Mouse (Mus musculus) inflammation-experienced regulatory T-cells, adult 6 months (primary cell): ENCODE results near the gene Sptb. TPM values are rescaled to one million over a fixed set of nuclear protein-coding genes. Genes with fewer than 3 reads are reported as not detected.

Experiments used
- ATAC-seq: one replicate; pipeline ENCODE4 v1.8.0; 2017
- polyA plus RNA-seq, 3 experiments: library from polyadenylated mRNA; unstranded; fragments of 100-300 nt; shearing (Covaris generic); gene quantifications; one replicate each; pipeline ENCODE4 v1.2.1; 2017

The Sptb gene
- polyA plus RNA-seq, 3 experiments from 2014 or later = 0.10 to 1.1 (median 0.95) TPM

GRCm38 (mm10) chr12:76572261-76573251, 137.8 kb downstream of the Sptb start:
- no peak for ATAC-seq

DNA sequence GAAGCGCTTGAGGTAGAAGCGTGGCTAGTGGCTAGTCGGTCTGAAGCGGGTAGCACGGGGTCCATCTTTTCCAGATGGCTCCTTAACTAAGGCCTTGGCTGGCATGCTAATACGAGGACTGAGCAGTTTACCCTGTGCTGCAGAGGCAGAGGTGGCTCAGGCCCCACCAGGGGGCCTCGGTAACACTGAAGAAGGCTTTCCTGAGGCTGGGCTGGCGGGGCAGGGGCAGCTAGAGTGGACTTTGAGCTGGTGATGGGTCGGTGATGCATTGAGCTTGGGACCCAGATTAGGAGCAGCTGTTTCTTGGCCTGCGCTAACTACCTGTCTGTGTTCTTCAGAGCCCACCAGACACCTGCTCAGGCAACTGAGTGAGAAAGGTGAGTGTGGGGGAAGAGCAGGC, 139.1 kb downstream of the Sptb start:
- no peak for ATAC-seq

DNA sequence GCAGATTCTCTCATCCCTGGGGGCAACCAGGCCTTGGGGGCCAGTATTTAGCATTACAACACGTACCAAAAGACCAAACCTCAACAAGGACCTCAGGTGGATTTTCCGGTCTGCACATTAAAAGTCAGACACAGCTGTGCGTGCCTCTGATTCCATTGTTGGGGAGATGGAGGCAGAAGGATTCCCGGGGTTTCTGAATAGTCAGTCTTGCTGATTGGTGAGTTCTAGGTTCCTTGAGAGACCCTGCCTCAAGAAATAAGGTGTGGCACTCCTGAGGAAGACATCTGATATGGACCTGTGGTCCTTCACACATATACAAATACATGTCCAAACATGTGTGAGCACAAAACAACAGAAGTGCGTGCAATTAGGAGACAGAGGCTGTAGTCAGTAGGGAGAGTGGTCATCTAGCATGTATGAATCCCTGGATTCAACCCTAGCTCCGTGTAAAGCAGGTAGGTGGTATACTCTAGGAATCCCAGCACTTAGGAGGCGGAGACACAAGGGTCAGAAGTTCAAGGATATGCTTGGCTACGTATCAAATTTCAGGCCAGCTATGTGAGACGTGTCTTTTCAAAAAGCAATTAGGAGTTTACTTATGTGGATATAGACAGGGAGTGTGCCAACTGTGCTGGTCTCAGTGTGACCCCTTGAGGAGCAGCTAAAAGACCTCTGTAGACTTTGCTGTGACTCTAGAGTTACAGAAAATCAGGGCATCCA, 140.0 kb downstream of the Sptb start:
- no peak for ATAC-seq

DNA sequence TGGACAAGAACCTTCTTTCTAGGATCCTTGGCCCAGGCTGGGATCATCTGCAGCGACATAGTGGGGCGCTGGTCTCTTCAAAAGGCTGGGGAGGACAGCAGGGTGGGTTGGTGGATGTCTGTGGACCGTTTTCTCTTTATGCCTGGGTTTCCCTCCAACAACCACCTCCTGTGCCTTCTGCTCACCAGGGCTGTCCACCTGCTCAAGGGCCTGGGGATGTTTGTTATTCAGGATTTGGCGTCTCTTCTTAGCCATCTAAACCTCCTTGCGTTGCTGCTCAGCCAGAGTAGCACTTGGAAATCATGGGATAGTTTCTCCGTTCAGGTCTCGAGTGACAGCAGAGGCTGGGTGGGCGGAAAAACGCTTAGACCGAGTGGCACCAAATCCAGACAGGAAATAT, 144.1 kb downstream of the Sptb start:
- ATAC-seq = no peak

DNA sequence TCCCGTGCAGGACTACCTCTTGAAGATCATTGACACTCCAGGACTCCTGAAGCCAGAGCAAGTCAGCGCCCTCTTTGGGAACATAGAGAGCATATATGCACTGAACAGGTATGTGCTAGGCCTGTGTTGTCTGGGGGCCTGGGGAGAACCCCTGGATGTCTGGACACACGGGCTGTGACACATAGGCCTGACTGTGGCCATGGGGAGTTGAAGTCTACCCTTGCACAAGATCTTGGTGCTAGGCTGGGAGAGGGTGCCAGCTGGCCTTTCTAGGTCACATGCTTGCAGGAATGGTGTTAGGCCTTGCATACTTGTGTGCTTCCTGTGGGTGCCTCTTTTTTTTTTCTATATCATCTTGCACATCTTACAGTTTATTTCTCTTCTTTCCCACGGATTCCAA, 148.2 kb downstream of the Sptb start:
- ATAC-seq = no peak

GRCm38 (mm10) chr12:76558206-76558605, 152.1 kb downstream of the Sptb start:
- ATAC-seq = no peak

- ATAC-seq = no peak
Measured at GRCm38 (mm10) chr12:76556745-76557389, 153.5 kb downstream of the Sptb start.

- ATAC-seq = no peak
Measured at GRCm38 (mm10) chr12:76556187-76556586, 154.2 kb downstream of the Sptb start.

DNA sequence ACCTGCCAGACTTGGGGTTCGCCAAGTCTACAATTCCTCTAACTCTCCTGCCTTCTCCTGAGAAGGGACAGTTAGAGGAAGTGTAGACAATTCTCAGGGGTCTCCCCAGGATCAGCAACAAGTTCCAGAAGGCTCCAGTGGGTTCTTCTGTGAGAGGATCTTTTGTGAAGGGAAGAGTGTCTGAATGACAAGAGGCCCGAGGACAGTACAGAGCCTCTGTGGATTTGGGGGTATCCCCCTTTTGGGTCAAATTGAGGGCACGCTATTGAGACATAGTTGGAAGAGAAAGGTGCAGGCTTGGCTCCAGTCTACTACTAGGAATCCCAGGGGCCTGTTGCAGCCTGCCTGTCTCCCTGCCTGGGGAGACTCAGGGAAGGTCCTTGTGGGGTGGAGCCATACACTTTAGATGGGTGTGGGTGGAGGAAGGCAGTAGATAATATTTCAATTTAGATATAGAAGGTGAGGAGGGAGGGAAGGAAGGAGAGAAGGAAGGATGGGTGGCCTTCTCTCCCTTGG, 155.4 kb downstream of the Sptb start:
- no peak for ATAC-seq

DNA sequence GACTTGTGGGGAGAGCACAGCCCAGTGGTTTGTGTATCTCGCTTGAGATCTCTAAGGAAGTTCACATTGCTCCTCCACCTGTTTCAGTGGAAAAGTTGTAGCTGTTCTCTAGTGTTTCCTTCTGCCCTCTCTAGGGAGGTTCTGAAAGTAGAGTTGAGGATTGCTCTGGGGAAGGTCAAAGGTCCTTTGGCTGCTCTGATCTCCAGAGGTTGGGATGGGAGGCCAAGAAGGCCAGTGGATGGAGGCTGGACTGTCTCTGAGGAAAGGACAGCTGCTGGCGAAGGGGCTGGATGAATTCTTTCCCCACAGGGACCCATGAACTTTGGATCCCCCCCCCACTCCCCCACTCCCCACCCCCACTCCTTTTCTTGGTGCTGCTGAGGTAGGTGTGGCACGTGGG, 156.0 kb downstream of the Sptb start:
- no peak for ATAC-seq

DNA sequence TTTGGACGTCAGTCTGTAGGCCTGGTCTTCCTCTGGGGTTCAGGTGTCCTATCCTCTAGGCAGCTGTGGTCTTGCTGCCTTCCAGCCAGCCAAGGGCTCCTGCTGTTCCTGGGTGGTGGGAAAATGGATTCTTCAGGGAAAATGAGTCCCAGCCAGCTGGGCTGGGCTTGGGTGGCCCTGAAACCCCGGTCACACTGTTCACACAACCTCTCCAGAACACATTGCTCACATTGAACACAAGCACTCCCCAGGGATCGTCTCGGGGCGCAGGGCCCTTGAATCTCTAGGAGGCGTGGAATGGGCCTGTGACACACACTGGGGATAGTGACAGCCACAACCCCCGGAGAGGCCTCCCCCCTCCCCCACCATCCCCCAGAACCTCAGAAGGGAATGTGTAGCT, 156.4 kb downstream of the Sptb start:
- no peak for ATAC-seq

- no peak for ATAC-seq
Measured at GRCm38 (mm10) chr12:76552958-76553357, 157.4 kb downstream of the Sptb start.

DNA sequence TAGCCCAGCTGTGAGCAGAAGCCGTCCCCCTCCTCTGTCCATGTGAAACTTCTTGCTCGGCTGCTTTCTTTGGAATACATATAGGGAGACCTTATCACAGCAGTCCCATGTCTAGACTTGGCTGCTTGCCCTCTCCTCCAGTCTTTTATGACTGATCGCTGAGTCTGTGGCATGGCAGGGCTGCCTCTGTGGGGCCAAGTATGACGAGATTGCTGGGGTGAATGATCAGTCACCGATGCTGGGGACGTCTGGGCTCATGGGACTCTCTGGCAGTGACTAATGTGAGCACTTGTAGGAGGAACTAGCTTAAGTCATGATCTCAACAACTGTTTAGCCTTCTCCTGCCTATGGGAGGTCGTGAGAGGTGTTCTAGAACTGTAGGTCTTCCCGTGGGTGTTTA, 158.0 kb downstream of the Sptb start:
- no peak for ATAC-seq

DNA sequence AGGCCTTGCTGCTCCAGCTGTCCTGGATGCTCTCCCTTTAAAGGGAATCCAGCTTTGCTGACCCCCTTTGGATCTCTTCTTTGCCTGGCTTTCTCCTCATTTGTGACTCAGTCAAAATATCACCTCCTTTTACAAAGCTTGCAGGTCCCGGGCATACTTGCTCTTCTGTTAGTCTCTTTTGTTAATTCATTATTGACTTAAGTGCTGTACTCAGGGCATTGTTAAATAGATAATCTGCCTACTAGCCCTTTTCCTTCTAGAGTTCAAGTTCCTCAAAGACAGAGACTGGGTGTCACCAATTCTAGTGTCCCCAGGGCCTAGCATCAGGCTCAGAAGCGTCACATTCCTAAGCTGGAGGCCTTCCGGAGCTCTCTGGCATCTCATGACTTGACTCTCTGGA, 161.1 kb downstream of the Sptb start:
- ATAC-seq = no peak

DNA sequence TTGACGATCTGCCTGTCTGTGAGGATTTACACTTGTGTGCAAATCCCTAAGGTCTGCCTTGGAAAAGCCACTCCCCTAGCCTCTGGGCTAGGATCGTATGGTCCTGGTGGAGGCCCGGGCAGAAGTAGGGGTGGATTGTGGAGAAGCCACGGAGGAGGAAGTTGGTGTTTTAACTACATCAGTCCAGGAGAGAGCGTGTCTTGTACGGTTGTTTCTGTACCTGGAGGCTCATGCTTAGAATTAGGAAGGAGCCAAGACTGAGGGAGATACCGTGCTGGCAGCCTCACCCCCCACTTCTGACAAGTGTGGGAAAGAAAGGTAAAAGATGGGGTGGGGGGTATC, 162.3 kb downstream of the Sptb start:
- ATAC-seq = no peak

GRCm38 (mm10) chr12:76547409-76548081, 162.8 kb downstream of the Sptb start:
- no peak for ATAC-seq

GRCm38 (mm10) chr12:76546383-76547276, 163.7 kb downstream of the Sptb start:
- no peak for ATAC-seq

DNA sequence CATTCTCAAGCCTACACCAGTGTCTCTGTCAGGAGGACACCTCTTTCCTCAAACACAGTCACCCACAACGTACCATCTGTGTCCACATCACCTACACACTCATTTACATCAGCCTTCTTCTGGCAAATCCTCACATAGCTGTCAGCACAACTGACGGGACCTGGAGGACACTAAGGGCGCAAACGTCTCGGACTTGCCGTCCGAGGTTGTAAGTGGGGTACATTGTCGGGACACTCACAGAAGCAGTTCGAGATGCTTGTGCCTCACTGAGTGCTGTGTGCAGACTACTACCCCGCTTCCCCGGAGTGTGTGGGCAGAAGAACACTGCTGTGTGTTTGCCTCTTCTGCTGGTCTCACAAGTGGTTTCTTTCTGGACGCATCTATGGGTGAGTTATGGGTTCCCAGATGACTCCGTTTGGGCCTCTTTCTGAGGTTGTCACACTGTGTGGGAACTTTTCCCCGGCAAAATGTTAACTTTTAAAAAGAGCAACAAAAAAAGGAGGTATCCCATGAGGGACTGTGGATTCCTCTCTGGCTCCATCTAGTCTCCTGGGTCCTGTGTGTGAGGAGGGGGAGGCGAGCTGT, 164.5 kb downstream of the Sptb start:
- no peak for ATAC-seq

- no peak for ATAC-seq
Measured at GRCm38 (mm10) chr12:76541879-76542278, 168.5 kb downstream of the Sptb start.

DNA sequence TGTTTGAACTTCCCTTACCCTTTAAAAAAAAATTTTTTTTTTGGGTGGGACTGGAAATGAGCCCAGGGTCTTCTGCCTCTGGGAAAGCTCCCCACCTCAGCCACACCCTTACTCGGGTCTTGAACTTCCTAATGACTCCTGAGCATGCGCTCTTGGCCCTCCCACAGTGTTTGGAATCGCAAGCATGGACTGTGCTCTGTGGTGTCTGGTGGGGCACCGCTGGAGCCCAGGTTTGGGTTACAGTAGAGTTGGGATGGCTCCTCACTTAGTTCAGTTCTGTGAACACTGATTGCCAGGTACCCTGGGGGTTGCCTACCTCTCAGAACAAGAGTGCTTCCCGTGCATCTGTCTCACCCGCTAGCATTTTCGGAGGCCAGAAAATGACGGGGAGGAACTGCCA, 168.9 kb downstream of the Sptb start:
- ATAC-seq = no peak

DNA sequence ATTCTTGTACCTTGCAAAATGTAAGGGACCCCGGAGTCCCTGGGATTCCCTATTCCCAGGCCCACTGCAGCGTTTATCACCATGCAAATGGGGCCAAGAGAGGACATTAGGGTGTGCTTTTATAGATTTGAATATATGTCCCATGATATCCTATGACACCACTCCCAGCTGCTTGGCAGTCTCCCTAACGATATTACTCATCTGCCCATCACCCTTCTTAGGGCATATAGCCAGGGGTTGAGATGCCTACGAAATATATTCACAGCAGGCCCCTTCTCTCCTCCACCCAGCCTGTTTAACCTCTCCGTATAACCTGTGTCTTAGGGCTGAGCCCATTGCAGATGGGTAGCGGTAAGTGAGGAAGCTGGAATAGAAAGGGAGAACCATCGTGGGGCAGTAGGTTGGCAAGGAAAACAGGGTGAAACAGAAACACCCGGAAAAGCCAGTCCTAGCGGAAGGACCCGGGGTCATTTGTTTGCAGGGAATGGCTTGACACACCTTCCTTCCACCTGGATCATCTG, 169.6 kb downstream of the Sptb start:
- ATAC-seq = no peak
